Comparison of ENCODE assay signal across 25 mouse cellular contexts in genomic region chr5:31936523-31936922, GRCm38 (mm10).
DNase-seq lines count a peak whose midpoint lies in the region; ATAC-seq and TF ChIP-seq lines count a peak whose summit lies in the region.
"Had no signal": no experiment of that assay in that cellular context is flagged by ENCODE, and none has a peak within 500 bp of the region (broad histone marks: within the 10 kb centered on the region; RNA-seq: fewer than 3 reads in every experiment).

No protein-coding gene starts in this region.

- ATAC-seq in hindbrain, postnatal 0 days: no peak
- ATAC-seq: CD4-positive, CD25-positive, alpha-beta regulatory T cell, adult 4 months; forebrain, embryonic 14.5 days; forebrain, embryonic 16.5 days had no signal

- DNase-seq in adrenal gland, adult 2 months: peak; percentile 30
- no peak for DNase-seq in adrenal gland, adult 8-10 months
- DNase-seq in 3134 (ENCODE audit: extremely low read depth, insufficient read length, low spot score) (peak; percentile 18), NIH3T3 (ENCODE audit: low read depth) (peak; percentile 43)
- DNase-seq in brain, adult 2 months (ENCODE audit: low read depth, low spot score): peak; percentile 24
- no peak for DNase-seq in cerebellum, adult 11-12 months
- no peak for DNase-seq in embryo, embryonic 11 days
- no peak for DNase-seq in hindbrain, postnatal 0 days (ENCODE audit: low spot score)
- DNase-seq: B cell, adult 2 months; cerebellum, adult 18-20 months; cerebellum, adult 8-10 months; cerebellum, adult 9-11 months; cerebellum, postnatal 14 days; cerebellum, postnatal 36 days; gastrocnemius, adult 2 months had no signal

- TF ChIP-seq CTCF in hindbrain, postnatal 0 days (IDR thresholded peaks at IDR 0.05; ENCODE audit: low read depth): no peak

- H3K4me1 ChIP-seq in hindbrain, postnatal 0 days (ENCODE audit: insufficient read depth, low read length): no peaks in the 10 kb centered on the region
- H3K4me1 ChIP-seq: embryonic facial prominence, embryonic 10.5 days; forebrain, embryonic 12.5 days had no signal

- no peaks in the 10 kb centered on the region for H3K9me3 ChIP-seq in hindbrain, postnatal 0 days (ENCODE audit: low read length)
- H3K9me3 ChIP-seq: embryonic facial prominence, embryonic 10.5 days; embryonic facial prominence, embryonic 12.5 days; forebrain, embryonic 10.5 days; forebrain, embryonic 12.5 days; G1E had no signal

- no peak overlapping the region for H3K9ac ChIP-seq in hindbrain, postnatal 0 days (replicated peaks; ENCODE audit: low read length)
- H3K9ac ChIP-seq: embryonic facial prominence, embryonic 12.5 days; forebrain, embryonic 12.5 days had no signal

- no peak overlapping the region for H3K4me2 ChIP-seq in hindbrain, postnatal 0 days (ENCODE audit: low read depth, low read length)
- H3K4me2 ChIP-seq: embryonic facial prominence, embryonic 12.5 days; forebrain, embryonic 12.5 days had no signal

- no peaks in the 10 kb centered on the region for H3K27me3 ChIP-seq in hindbrain, postnatal 0 days (ENCODE audit: insufficient read depth, low read length)
- H3K27me3 ChIP-seq: CH12.LX; embryonic facial prominence, embryonic 12.5 days; forebrain, embryonic 12.5 days had no signal

- 73% methylated on average over 3 of the region's 3 CpGs for WGBS in hindbrain, postnatal 0 days

- H3K36me3 ChIP-seq in hindbrain, postnatal 0 days (ENCODE audit: insufficient read depth, low read length): no peaks in the 10 kb centered on the region
- H3K36me3 ChIP-seq: embryonic facial prominence, embryonic 10.5 days; embryonic facial prominence, embryonic 12.5 days; forebrain, embryonic 10.5 days; forebrain, embryonic 12.5 days had no signal

- H3K4me3 ChIP-seq in hindbrain, postnatal 0 days (ENCODE audit: low read length): no peak overlapping the region
- H3K4me3 ChIP-seq: embryonic facial prominence, embryonic 10.5 days; embryonic facial prominence, embryonic 12.5 days; erythroblast, embryonic 14.5 days; forebrain, embryonic 10.5 days; forebrain, embryonic 12.5 days; gastrocnemius, adult 2 months had no signal

- no peak overlapping the region for H3K27ac ChIP-seq in hindbrain, postnatal 0 days
- H3K27ac ChIP-seq: embryonic facial prominence, embryonic 10.5 days; embryonic facial prominence, embryonic 12.5 days; forebrain, embryonic 10.5 days; forebrain, embryonic 12.5 days had no signal

Comparison
In these comparisons a context has a peak if more than half of its experiments do, and no peak if none do; other contexts are left out.
1. DNase-seq: peak in adrenal gland, adult 2 months (single experiment), 3134 (single experiment), NIH3T3 (single experiment) and brain, adult 2 months (single experiment); none in adrenal gland, adult 8-10 months (single experiment), cerebellum, adult 11-12 months (single experiment), embryo, embryonic 11 days (single experiment) and hindbrain, postnatal 0 days (single experiment).